Mouse (Mus musculus) liver, embryonic 14.5 days (tissue): Measurements from ENCODE around the gene Tmem169. TPM values are rescaled to one million over a fixed set of nuclear protein-coding genes. Genes with fewer than 3 reads are reported as not detected.

ENCODE experiments used
- ATAC-seq: fragments of 200-750 bp; cut with Nextera tagmentation; 2 replicates; pipeline ENCODE4 v1.8.0; 2017; ENCODE audit warnings: moderate number of reproducible peaks, mild to moderate bottlenecking, moderate library complexity; ENCODE audit not compliant: insufficient read depth
- DNase-seq, 3 experiments: peaks; one replicate each; pipeline ENCODE4 v3.0.0-alpha.2; 2012 to 2013; ENCODE audit warnings: low read depth in 3 of 3, low spot score in 3 of 3
- H3K27ac ChIP-seq: fragments of 300-500 bp; sonication (generic); 2 replicates; pipeline ENCODE4 v1.5.1; 2014; ENCODE audit warnings: moderate library complexity, mild to moderate bottlenecking, control low read depth, inconsistent platforms
- H3K27me3 ChIP-seq: fragments of 300-500 bp; sonication (generic); 2 replicates; pipeline ENCODE4 v1.6.1; 2014; ENCODE audit warnings: mild to moderate bottlenecking, low read length, moderate library complexity; ENCODE audit not compliant: control insufficient read depth, insufficient read depth
- H3K36me3 ChIP-seq: fragments of 300-500 bp; sonication (generic); replicated peaks from 2 replicates; pipeline ENCODE4 v1.6.1; 2014; ENCODE audit warnings: low read depth; ENCODE audit not compliant: control insufficient read depth, insufficient read depth
- H3K4me1 ChIP-seq, 2 experiments: fragments of 200-500 bp in 1 of 2; fragments of 300-500 bp in 1 of 2; sonication (generic) in 1 of 2; replicated peaks; 2 replicates each; pipeline ENCODE4 v1.6.1; 2012 to 2014; ENCODE audit warnings: antibody characterized with exemption in 1 of 2, inconsistent platforms in 1 of 2, low read length in 1 of 2; ENCODE audit not compliant: control insufficient read depth in 2 of 2, insufficient read depth in 2 of 2
- H3K4me2 ChIP-seq: fragments of 300-500 bp; sonication (generic); 2 replicates; pipeline ENCODE4 v1.6.1; 2014; ENCODE audit warnings: low read depth, mild to moderate bottlenecking, control low read depth, moderate library complexity
- H3K4me3 ChIP-seq, 2 experiments: fragments of 200-500 bp in 1 of 2; fragments of 300-500 bp in 1 of 2; sonication (generic) in 1 of 2; 2 replicates each; pipeline ENCODE4 v1.5.1; 2012 to 2014; ENCODE audit warnings: low read depth in 2 of 2, low read length in 2 of 2, mild to moderate bottlenecking in 2 of 2, control low read depth in 1 of 2, inconsistent platforms in 1 of 2, moderate library complexity in 1 of 2; ENCODE audit not compliant: insufficient read depth in 1 of 2
- H3K9ac ChIP-seq: fragments of 300-500 bp; sonication (generic); replicated peaks from 2 replicates; pipeline ENCODE4 v1.6.1; 2014; ENCODE audit warnings: mild to moderate bottlenecking, control low read depth, moderate library complexity
- H3K9me3 ChIP-seq: fragments of 300-500 bp; sonication (generic); 2 replicates; pipeline ENCODE4 v1.6.1; 2016; ENCODE audit warnings: low read length, mixed read lengths; ENCODE audit not compliant: control insufficient read depth
- CTCF ChIP-seq: IDR thresholded peaks from 2 replicates; pipeline ENCODE4 v1.5.1; 2016; ENCODE audit warnings: antibody characterized with exemption, low read depth, control low read depth
- EP300 ChIP-seq: IDR thresholded peaks from 2 replicates; pipeline ENCODE4 v1.6.1; 2016; ENCODE audit warnings: antibody characterized with exemption, low read depth
- WGBS: fragments of 180-500 bp; shearing (Covaris S2); extraction: QIAGEN DNeasy Blood & Tissue Kit; methylation state at CpG from one replicate; pipeline ENCODE4 v1.1.7; 2014; ENCODE audit not compliant: insufficient replicate concordance; 5-methylcytosine and 5-hydroxymethylcytosine counted together
- polyA plus RNA-seq, 2 experiments: library from polyadenylated mRNA; depleted of rRNA in 1 of 2; stranded (reverse) in 1 of 2; unstranded in 1 of 2; fragments of >200 nt; fragmentation: Nextera tagmentation in 1 of 2; extraction: Ambion mirVana in 1 of 2; gene quantifications; 2 replicates each; pipeline versions ENCODE4 v1.2.1 to v1.2.3; 2012 to 2014

The Tmem169 gene
- polyA plus RNA-seq, 2 experiments: 0.50 to 0.81 TPM

DNA sequence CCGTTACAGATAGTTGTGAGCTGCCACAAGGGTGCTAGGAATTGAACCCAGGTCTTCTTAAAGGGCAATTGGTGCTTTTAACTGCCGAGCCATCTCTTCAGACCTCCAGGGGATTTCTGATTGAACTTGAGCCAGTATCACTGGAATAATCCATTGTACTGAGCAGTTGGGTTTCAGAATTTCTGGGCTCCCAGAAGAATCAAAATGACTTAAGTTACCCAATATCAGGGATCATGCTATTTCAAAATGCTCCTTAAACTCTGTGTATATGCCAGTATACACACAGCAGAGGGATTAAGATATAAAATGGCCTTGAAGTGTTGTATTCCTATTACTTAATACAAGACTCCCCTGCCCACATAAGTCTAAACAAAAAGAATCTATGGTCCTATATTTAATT lies 7.8 kb downstream of the Tmem169 start:
- H3K36me3 ChIP-seq: no peaks in the 10 kb centered on the region
- ATAC-seq (no peak), DNase-seq (no peak)
- H3K4me3 ChIP-seq: no peak overlapping the region
- no peak overlapping the region for H3K4me2 ChIP-seq
- TF ChIP-seq EP300: no peak
- 65% methylated on average over 2 of the region's 2 CpGs for WGBS
- H3K27me3 ChIP-seq: no peaks in the 10 kb centered on the region
- no peak overlapping the region for H3K27ac ChIP-seq
- no peak overlapping the region for H3K9ac ChIP-seq
- peaks cover 0 to 12% of the 10 kb centered on the region in 2 experiments; a peak in 3 of 4 replicates for H3K4me1 ChIP-seq
- no peaks in the 10 kb centered on the region for H3K9me3 ChIP-seq

DNA sequence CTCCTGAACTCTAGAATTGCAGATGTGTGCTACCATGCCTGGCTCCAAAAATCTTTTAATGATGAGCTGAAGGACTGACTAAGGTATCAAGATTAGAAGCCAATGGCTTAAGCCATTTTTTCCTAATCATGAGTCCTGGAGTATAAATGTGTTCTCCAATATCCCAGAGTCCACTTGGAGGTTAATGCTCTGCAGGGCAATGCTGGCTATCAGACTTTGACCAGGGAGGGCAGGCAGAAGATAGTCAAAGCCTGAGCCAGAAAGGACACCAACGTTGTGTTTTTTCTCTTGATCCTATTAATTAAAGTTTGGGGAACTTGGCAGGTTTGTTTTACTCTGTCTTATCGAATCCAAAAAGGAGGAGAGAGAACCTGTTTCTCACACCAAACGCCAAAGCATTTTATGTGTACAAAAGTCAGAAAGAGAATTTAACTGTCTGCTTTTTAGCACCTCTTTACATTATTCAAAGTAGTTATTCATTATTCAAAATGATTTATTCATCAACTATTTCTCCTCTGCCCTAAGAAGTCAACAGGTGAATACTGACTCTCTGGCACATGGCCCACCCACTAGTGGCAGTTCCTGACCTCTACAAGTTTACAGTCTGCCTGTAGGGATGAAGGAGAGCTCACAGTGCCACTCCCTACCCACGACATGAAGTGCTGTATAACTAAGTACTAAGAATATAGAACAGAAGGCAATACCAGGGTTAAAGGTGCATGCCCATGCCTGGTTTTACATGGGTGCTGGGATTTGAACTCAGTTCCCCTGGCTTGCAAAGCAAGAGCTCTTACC lies 9.9 kb downstream of the Tmem169 start:
- Histone ChIP-seq H3K4me3 (no peak overlapping the region), H3K9ac (no peak overlapping the region), H3K27ac (no peak overlapping the region), H3K4me1 (no peaks in the 10 kb centered on the region), H3K4me2 (no peak overlapping the region), H3K27me3 (no peaks in the 10 kb centered on the region), H3K36me3 (no peaks in the 10 kb centered on the region), H3K9me3 (no peaks in the 10 kb centered on the region)
- TF ChIP-seq CTCF: no peak
- no peak for TF ChIP-seq EP300
- 43% methylated on average over 4 of the region's 4 CpGs for WGBS
- no peak for DNase-seq
- ATAC-seq: no peak

DNA sequence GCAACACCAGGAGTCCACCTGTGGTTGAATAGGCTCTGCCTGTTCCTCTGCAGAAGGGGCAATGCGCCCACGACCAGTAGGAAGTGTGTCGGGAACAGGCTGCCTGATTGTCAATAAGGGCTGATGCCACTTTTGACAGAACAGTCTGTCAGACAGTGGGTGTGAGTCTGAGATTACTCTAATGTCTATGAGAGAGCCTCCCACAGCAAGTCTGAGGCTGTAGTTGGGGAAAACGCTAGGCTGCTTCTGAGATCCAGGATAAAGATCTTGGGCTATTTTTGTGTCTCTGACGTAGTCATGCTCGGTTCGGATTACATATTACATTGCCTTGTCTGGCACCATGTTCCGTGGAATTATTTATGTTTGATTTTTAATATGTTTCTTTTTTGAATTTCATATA lies 11.6 kb downstream of the Tmem169 start:
- Histone ChIP-seq H3K27me3 (no peaks in the 10 kb centered on the region), H3K36me3 (no peaks in the 10 kb centered on the region), H3K4me3 (no peak overlapping the region), H3K9me3 (no peaks in the 10 kb centered on the region), H3K4me2 (no peak overlapping the region), H3K4me1 (no peaks in the 10 kb centered on the region), H3K27ac (no peak overlapping the region), H3K9ac (no peak overlapping the region)
- 50% methylated on average over 8 of the region's 8 CpGs for WGBS
- ATAC-seq (no peak), DNase-seq (no peak)
- TF ChIP-seq CTCF (no peak), EP300 (no peak)

DNA sequence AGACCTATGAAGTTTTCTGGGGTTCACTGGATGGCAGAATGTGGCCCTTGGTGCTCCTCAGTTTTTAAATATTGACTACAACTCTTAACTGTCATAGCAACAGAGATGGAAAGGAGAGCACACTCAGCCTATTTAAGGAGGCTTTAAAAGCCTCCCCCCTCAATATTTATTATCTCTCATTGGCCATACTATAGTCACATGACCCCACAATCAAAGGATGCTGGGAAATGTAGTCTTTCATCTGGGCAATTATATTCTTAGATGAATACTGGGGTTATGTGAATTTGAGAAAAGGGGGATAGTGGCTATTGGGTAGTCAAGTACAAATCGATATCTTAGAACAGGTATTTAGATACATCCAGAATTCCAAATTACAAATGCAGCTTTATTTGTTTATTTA lies 17.7 kb downstream of the Tmem169 start:
- DNase-seq (no peak), ATAC-seq (no peak)
- Histone ChIP-seq H3K27me3 (no peaks in the 10 kb centered on the region), H3K9ac (no peak overlapping the region), H3K4me1 (peaks cover 0 to 2% of the 10 kb centered on the region in 2 experiments; a peak in 2 of 4 replicates), H3K27ac (no peak overlapping the region), H3K4me2 (no peak overlapping the region), H3K4me3 (no peak overlapping the region), H3K36me3 (no peaks in the 10 kb centered on the region), H3K9me3 (no peaks in the 10 kb centered on the region)
- 47% methylated on average over 1 of the region's 1 CpGs for WGBS
- TF ChIP-seq CTCF (no peak), EP300 (no peak)

- peaks cover 0 to 6% of the 10 kb centered on the region in 2 experiments; a peak in 2 of 4 replicates for H3K4me1 ChIP-seq
- H3K9ac ChIP-seq: peak overlapping the region; percentile 75; the same call in 1 of the 2 replicates
- H3K27me3 ChIP-seq: no peaks in the 10 kb centered on the region
- no peak for ATAC-seq
- no peak overlapping the region for H3K27ac ChIP-seq
- H3K4me2 ChIP-seq: peak overlapping the region; percentile 91
- no peak for TF ChIP-seq EP300
- TF ChIP-seq CTCF: no peak
- WGBS: 50% methylated on average over 3 of the region's 3 CpGs
- no peaks in the 10 kb centered on the region for H3K9me3 ChIP-seq
- H3K36me3 ChIP-seq: no peaks in the 10 kb centered on the region
- H3K4me3 ChIP-seq: no peak overlapping the region
- DNase-seq: no peak
Observed at GRCm38 (mm10) chr1:72306241-72306640, 22.1 kb downstream of the Tmem169 start.
